Mouse (Mus musculus) heart, postnatal 0 days (tissue): ENCODE data around the gene Rnf150. TPM values are rescaled to one million over a fixed set of nuclear protein-coding genes. Genes with fewer than 3 reads are reported as not detected.
"Not testable (repeated sequence)": the region's sequence is repeated elsewhere in the genome, so short reads cannot be mapped to it uniquely, and the experiment has no call there.

ENCODE experiments used
- ATAC-seq: fragments of 200-750 bp; cut with Nextera tagmentation; 2 replicates; pipeline ENCODE4 v1.8.0; 2017; ENCODE audit warnings: low read depth, moderate number of reproducible peaks, moderate library complexity; ENCODE audit not compliant: insufficient read depth
- DNase-seq: peaks from one replicate; pipeline ENCODE4 v3.0.0-alpha.2; 2016; ENCODE audit warnings: low spot score
- H3K27ac ChIP-seq: fragments of 300-500 bp; sonication (generic); 2 replicates; pipeline ENCODE4 v1.5.1; 2014; ENCODE audit warnings: low read depth, mild to moderate bottlenecking
- H3K27me3 ChIP-seq: fragments of 300-500 bp; sonication (generic); 2 replicates; pipeline ENCODE4 v1.6.1; 2014; ENCODE audit warnings: low read length, mixed read lengths; ENCODE audit not compliant: control insufficient read depth, insufficient read depth
- H3K36me3 ChIP-seq: fragments of 300-500 bp; sonication (generic); replicated peaks from 2 replicates; pipeline ENCODE4 v1.6.1; 2014; ENCODE audit warnings: low read length, mixed read lengths; ENCODE audit not compliant: control insufficient read depth, insufficient read depth
- H3K4me1 ChIP-seq: fragments of 300-500 bp; sonication (generic); 2 replicates; pipeline ENCODE4 v1.6.1; 2014; ENCODE audit warnings: antibody characterized with exemption; ENCODE audit not compliant: control insufficient read depth, insufficient read depth
- H3K4me2 ChIP-seq: fragments of 300-500 bp; sonication (generic); 2 replicates; pipeline ENCODE4 v1.6.1; 2014; ENCODE audit warnings: low read depth, mild to moderate bottlenecking, low read length, moderate library complexity
- H3K4me3 ChIP-seq: fragments of 300-500 bp; sonication (generic); 2 replicates; pipeline ENCODE4 v1.5.1; 2014; ENCODE audit warnings: low read depth, low read length
- H3K9ac ChIP-seq: fragments of 300-500 bp; sonication (generic); replicated peaks from 2 replicates; pipeline ENCODE4 v1.6.1; 2014; ENCODE audit warnings: low read depth, low read length, mixed read lengths
- H3K9me3 ChIP-seq: fragments of 300-500 bp; sonication (generic); replicated peaks from 2 replicates; pipeline ENCODE4 v1.6.1; 2016; ENCODE audit warnings: low read length; ENCODE audit not compliant: control insufficient read depth
- CTCF ChIP-seq: IDR thresholded peaks from 2 replicates; pipeline ENCODE4 v1.5.1; 2016; ENCODE audit warnings: antibody characterized with exemption, control low read depth, low read depth
- EP300 ChIP-seq: IDR thresholded peaks from 2 replicates; pipeline ENCODE4 v1.6.1; 2016; ENCODE audit warnings: antibody characterized with exemption, low read depth
- WGBS: fragments of 180-500 bp; shearing (Covaris S2); extraction: QIAGEN DNeasy Blood & Tissue Kit; methylation state at CpG from one replicate; pipeline ENCODE4 v1.1.7; 2014; 5-methylcytosine and 5-hydroxymethylcytosine counted together
- polyA plus RNA-seq: library from polyadenylated mRNA; unstranded; fragments of >200 nt; fragmentation: Nextera tagmentation; extraction: Ambion mirVana; gene quantifications from 2 replicates; pipeline ENCODE4 v1.2.1, GENCODE M21; 2015
- total RNA-seq: library from RNA; depleted of rRNA; stranded (reverse); fragments of >200 nt; gene quantifications from 2 replicates; pipeline ENCODE4 v1.2.3, GENCODE M21; 2014; ENCODE audit warnings: low replicate concordance

Rnf150 gene
- total and polyA plus RNA-seq, 2 experiments from 2014 or later = 0.75 to 3.5 TPM

GRCm38 (mm10) chr8:83076621-83077020 is 213.5 kb downstream of the Rnf150 start:
- no peaks in the 10 kb centered on the region for H3K9me3 ChIP-seq
- TF ChIP-seq CTCF (no peak), EP300 (no peak)
- ATAC-seq (no peak), DNase-seq (no peak)
- H3K36me3 ChIP-seq = no peaks in the 10 kb centered on the region
- H3K9ac ChIP-seq = no peak overlapping the region
- no peaks in the 10 kb centered on the region for H3K4me1 ChIP-seq
- H3K4me3 ChIP-seq = no peak overlapping the region
- 89% methylated on average over 1 of the region's 1 CpGs for WGBS
- H3K27me3 ChIP-seq = no peaks in the 10 kb centered on the region
- no peak overlapping the region for H3K27ac ChIP-seq
- no peak overlapping the region for H3K4me2 ChIP-seq

- Histone ChIP-seq H3K4me1 (no peaks in the 10 kb centered on the region), H3K4me2 (no peak overlapping the region), H3K27ac (no peak overlapping the region), H3K36me3 (no peaks in the 10 kb centered on the region), H3K9ac (no peak overlapping the region), H3K9me3 (no peaks in the 10 kb centered on the region), H3K27me3 (no peaks in the 10 kb centered on the region), H3K4me3 (no peak overlapping the region)
- ATAC-seq (no peak), DNase-seq (no peak)
- TF ChIP-seq EP300 = no peak
- no peak for TF ChIP-seq CTCF
- WGBS = 68% methylated on average over 2 of the region's 2 CpGs
Observed at GRCm38 (mm10) chr8:83077329-83077728, 214.2 kb downstream of the Rnf150 start.

GRCm38 (mm10) chr8:83078701-83079533 is 215.8 kb downstream of the Rnf150 start:
- TF ChIP-seq EP300 = no peak
- TF ChIP-seq CTCF = no peak
- DNase-seq (no peak), ATAC-seq (no peak)
- no peaks in the 10 kb centered on the region for H3K4me1 ChIP-seq
- H3K4me3 ChIP-seq = no peak overlapping the region
- H3K4me2 ChIP-seq = no peak overlapping the region
- no peak overlapping the region for H3K9ac ChIP-seq
- no peaks in the 10 kb centered on the region for H3K9me3 ChIP-seq
- 70% methylated on average over 12 of the region's 12 CpGs for WGBS
- no peaks in the 10 kb centered on the region for H3K36me3 ChIP-seq
- no peaks in the 10 kb centered on the region for H3K27me3 ChIP-seq
- H3K27ac ChIP-seq = no peak overlapping the region

- ATAC-seq (no peak), DNase-seq (no peak)
- H3K27me3 ChIP-seq = no peaks in the 10 kb centered on the region
- TF ChIP-seq EP300 (no peak), CTCF (no peak)
- H3K4me2 ChIP-seq = no peak overlapping the region
- no peaks in the 10 kb centered on the region for H3K4me1 ChIP-seq
- no peaks in the 10 kb centered on the region for H3K36me3 ChIP-seq
- WGBS = 83% methylated on average over 5 of the region's 5 CpGs
- no peaks in the 10 kb centered on the region for H3K9me3 ChIP-seq
- H3K9ac ChIP-seq = no peak overlapping the region
- H3K4me3 ChIP-seq = no peak overlapping the region
- H3K27ac ChIP-seq = no peak overlapping the region
Observed at GRCm38 (mm10) chr8:83079534-83079844, 216.3 kb downstream of the Rnf150 start.

GRCm38 (mm10) chr8:83081266-83081665 is 218.1 kb downstream of the Rnf150 start:
- ATAC-seq (no peak), DNase-seq (no peak)
- Histone ChIP-seq H3K4me2 (no peak overlapping the region), H3K27me3 (no peaks in the 10 kb centered on the region), H3K27ac (no peak overlapping the region), H3K4me3 (no peak overlapping the region), H3K9me3 (no peaks in the 10 kb centered on the region), H3K36me3 (no peaks in the 10 kb centered on the region), H3K4me1 (no peaks in the 10 kb centered on the region), H3K9ac (no peak overlapping the region)
- TF ChIP-seq CTCF (no peak), EP300 (no peak)
- 50% methylated on average over 4 of the region's 4 CpGs for WGBS

GRCm38 (mm10) chr8:83081806-83082205 is 218.7 kb downstream of the Rnf150 start:
- not testable (repeated sequence) for H3K27me3 ChIP-seq, H3K4me1 ChIP-seq
- 78% methylated on average over 8 of the region's 8 CpGs for WGBS

More at GRCm38 (mm10) chr8:83081806-83082205, 218.7 kb downstream of the Rnf150 start:
- not testable (repeated sequence) for H3K9ac ChIP-seq, DNase-seq, H3K36me3 ChIP-seq, H3K27ac ChIP-seq, H3K4me3 ChIP-seq, H3K9me3 ChIP-seq, H3K4me2 ChIP-seq, ATAC-seq
